Mouse (Mus musculus): ENCODE data around the gene 2210407C18Rik.

- TF ChIP-seq GATA1 (IDR thresholded peaks at IDR 0.05; ENCODE audit: borderline replicate concordance, low read length) (no peak), FLI1 (IDR thresholded peaks at IDR 0.05; ENCODE audit: low read length) (no peak)
Observed at GRCm38 (mm10) chr11:58640272-58640867, 24.5 kb upstream of the 2210407C18Rik start, which contains the start of gene Trim58.
